Mouse (Mus musculus): ENCODE measurements around the gene Vmn2r4. TPM values are rescaled to one million over a fixed set of nuclear protein-coding genes. Genes with fewer than 3 reads are reported as not detected.

Vmn2r4 gene
- not detected for polyA plus RNA-seq (2017; shearing (Covaris generic))

DNA sequence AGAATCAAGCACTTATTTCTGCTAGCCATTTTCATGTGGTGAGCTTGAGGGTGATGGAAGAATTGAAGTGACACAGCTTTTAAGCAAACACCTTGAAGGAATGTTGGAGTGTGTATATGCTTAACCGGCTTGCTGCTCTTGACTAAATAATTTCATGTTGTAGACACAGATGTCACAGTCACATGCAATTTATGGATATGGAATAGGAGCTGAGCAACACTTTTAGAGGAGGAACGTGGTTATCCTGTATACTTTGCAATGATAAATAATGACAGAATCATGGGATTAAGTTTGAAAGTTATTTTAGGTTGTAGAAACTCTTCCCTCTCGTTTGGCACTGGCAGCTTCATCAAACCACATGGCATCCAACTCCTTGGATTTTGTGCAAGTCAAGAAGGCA, at the start of gene Vmn2r4:
Gene Vmn2r4 (minus strand): TSS at position 101 of the 400 bp plus-strand sequence.

Other genes starting within 250 kb of the Vmn2r4 start
- 0.14 TPM for gene Vmn2r3, start 125.7 kb downstream of the Vmn2r4 start, polyA plus RNA-seq (2017; shearing (Covaris generic))
- not detected for gene Vmn2r5, start 94.5 kb upstream of the Vmn2r4 start, polyA plus RNA-seq (2017; shearing (Covaris generic))
- gene Vmn2r6, start 150.5 kb upstream of the Vmn2r4 start, polyA plus RNA-seq (2017; shearing (Covaris generic)) = 0.04 TPM